Mouse (Mus musculus) urinary bladder, postnatal 25 days (tissue): ENCODE measurements at regions not wholly inside any gene's neighbourhood (a gene's known extent, or its start where the extent isn't known, plus 50 kb on each side); places are given as distances from the start of the nearest gene placed in this dataset.
A peak's percentile ranks its signal among the peaks of the same experiment; 100 is the strongest.
"Not testable (repeated sequence)": the region's sequence is repeated elsewhere in the genome, so short reads cannot be mapped to it uniquely, and the experiment has no call there.

Experiments used
- DNase-seq: peaks from one replicate; pipeline ENCODE4 v3.0.0; 2022; ENCODE audit warnings: low spot score

DNA sequence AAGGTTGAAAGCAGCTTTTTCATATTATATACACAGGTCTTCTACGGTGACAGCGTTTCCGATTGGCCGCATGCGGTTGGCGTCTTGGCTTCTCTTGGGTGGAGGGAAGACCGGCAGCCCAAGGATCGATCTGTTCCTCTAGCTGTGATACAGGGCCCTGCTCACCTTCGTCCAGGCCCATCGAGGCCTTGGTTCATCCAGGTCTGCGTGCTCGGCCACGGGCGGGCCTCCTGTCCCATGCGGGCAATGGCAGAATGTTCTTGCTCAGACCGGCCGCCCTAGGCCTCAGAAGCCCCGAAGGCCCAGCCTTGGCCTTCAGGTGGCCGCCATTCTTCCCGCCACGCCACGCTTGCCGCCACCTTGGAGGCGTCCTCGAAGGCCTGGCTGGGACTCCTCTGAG is 194.4 kb upstream of the Ppp6c start:
- no peak for DNase-seq

DNA sequence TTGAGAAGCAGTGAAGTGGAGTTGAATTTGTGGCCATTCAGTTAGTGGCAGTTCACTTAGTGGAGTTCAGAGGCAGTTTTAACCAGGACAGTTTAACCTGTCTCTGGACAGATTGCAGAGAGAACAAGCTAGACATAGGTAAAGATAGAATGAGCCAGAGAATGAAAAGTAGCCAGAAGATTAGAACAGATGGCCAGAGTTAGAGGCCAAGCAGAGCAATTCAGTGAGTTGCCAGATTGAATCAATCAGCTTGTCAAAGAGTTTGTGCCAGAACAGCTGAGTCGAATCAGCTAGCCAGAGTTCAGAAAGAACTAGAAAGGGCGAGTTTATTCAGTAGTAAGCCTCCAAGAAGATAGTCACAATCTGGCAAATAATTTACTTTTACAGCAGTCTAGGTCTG is 174.1 kb upstream of the Ppp6c start:
- no peak for DNase-seq

DNA sequence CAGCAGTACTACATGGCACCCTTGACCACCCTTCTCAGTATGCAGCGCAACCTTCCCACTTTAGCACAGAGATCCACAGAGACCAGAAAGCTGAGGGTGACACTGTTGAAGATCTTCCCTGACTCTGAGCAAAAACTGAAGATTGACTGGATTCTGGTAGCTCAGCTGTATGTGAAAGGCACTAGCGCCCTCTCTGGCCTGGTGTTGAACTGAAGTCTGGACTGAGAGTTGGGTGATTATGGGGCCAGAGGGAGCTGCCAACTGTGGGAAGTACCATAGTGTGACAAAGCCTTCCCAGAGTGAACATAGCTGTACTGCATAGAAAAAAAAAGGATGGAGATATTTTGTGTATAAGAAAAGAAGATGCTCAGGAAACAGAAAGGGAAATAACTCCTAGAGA is 173.3 kb upstream of the Ppp6c start:
- no peak for DNase-seq

DNA sequence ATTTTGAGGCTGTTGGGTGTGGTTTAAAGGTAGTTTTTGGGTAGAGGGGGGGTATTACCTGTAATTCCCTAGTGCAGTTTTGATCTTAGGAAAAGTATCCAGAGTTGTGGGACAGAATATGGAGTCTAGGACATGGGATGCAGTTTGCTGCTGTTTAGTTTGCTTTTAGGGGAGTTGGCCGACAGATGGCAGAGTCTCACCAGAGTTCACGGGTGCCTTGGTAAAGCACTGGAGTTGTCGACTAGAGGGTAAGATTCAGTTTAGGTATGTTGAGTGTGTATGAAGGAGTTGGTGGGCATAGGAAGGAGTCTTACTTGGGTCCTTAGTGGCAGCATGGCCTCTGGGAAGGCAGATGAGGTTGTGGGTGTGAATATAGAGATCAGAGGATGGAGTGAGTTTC is 168.4 kb upstream of the Ppp6c start:
- DNase-seq, result no peak

DNA sequence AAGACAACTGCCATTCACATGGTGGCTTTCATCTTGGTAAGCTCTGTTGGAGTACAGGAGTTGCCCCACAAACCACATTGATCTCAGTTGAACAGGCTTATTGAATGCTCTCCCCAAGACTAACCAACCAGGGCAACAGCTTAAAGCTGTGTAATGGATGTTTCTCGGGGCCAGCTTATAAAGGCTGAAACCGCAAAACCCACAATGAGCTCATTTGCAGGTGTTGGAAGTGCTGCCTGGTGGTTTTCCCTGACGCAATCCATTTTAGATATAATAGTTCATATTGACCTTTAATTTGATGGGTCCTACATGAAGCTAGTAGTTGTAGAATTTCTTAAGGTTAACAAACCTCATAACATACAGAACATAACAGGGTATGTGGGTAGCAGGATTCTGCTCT is 151.0 kb upstream of the Ppp6c start:
- no peak for DNase-seq

DNA sequence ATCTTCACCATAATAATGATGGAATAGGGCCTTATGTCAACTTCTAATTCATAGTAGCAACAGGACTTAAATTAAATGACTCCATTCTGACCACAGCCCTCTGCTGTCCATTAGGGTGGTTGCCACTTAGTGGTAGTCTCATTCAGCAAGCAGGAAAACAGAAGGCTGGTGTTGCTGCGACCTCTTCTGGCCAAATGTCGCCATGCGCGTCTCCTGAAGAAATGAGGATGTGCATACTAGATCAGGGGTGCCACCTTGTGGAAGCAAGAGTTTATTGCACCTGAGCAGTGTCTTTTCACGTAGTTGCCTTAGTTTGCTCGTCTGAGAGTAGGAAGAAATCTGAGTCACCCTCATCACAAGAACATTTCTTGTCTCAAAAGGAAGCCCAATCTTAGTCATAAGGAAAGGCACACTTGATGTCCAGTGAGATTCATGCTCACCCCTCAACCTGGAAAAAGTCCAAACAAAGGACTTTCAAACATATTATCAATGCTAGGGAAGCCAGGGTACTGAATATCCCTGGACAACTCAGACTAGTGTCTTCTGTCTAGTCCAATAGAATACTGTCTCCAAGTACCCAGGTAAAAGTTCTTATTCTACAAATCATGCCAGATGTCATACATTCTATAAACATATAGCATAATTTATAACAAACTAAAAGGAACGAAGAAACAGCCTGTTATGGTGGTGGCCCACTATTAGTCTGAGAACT is 147.0 kb upstream of the Ppp6c start:
- DNase-seq, result peak; percentile 87

DNA sequence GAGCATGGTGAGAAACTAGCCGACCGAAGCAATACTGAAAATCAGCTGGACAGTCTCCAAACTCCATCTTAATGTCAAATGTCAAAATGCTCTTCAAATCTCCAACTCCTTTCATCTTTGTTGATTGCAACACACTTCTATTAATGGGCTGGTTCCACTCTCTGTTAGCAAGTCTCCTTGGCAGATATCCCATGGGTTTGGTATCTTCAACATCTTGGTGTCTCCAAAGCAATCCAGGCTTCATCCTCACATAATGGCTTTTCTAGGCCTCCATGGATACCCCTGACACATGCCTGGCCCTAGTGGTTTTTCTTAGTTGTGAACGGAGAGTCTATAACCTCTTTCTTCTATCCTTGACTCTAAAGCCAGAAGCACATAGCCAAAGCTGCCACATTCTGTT is 118.0 kb upstream of the Ppp6c start:
- no peak for DNase-seq

DNA sequence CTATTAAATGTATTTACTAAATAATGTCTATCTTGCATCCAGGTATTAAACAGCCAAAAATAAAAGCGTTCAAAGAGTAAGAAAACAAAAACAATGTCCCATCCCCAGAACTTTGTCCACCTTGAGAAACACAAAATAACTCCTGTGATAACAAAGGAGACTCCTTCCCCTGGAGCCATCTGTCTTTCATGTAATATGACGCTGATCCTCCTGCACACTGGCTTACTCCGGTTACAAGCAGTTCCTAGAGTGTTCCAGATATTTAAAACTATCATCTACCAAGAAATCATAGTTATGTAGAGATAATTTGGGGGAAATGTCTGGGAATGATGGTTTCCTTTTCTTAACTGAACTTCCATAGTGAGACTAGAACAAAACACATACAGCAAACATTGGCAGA is 114.2 kb upstream of the Ppp6c start:
- DNase-seq, result no peak

DNA sequence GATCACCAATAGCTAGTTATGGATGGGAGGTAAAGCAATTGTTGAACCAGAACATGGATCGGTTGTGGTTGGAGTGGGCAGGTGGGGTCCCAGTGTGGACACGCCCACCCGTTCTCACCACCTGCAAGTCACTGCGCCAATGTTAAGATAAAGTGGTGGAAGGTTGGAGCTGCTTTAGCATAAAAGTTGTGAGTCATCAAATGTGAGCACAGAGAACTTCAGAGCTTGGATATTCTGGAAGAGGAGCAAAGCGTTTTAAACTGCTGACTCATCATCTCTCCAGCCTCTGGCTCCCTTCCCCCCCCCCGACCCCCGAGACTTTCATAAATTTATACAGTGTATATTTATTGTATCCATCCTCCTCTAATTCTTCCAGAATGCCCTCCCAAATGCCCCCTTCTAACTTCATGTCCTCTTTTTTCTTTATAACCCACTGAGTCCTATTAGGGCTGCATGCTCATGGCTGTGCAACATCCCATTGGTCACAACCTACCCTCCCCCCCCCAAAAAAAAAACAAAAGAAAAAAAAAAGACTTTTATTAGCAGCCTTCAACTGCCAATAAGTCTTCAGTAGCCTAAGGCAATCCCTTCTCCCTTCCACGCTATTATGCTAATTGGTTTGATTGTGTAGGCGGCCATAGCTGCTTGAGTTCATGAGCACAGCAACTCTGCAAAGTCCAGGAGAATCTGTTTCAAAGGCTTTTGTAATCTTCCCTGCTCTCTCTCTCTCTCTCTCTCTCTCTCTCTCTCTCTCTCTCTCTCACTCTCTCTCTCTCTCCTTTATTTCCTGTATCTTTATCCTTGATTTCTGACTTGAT is 112.8 kb upstream of the Ppp6c start:
- no peak for DNase-seq

DNA sequence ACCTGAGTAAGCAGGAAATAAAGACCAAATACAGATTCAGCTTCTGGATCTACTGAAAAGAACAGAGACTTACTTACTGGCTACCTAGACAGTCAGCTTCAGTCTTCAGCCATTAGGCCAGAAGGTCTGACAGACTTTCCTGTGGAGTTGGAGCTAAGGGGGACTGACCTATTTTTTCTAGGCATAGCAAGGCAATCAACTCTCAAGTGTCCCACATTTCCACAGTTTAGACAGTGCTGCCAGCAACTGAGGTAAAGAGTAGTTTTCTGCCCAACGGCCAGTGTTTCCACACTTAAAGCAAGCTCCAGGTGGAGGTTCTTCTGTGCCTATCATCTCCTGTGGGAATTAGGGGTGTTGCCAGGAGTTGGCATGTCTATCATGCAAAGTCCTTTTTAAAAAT is 111.3 kb upstream of the Ppp6c start:
- no peak for DNase-seq

DNA sequence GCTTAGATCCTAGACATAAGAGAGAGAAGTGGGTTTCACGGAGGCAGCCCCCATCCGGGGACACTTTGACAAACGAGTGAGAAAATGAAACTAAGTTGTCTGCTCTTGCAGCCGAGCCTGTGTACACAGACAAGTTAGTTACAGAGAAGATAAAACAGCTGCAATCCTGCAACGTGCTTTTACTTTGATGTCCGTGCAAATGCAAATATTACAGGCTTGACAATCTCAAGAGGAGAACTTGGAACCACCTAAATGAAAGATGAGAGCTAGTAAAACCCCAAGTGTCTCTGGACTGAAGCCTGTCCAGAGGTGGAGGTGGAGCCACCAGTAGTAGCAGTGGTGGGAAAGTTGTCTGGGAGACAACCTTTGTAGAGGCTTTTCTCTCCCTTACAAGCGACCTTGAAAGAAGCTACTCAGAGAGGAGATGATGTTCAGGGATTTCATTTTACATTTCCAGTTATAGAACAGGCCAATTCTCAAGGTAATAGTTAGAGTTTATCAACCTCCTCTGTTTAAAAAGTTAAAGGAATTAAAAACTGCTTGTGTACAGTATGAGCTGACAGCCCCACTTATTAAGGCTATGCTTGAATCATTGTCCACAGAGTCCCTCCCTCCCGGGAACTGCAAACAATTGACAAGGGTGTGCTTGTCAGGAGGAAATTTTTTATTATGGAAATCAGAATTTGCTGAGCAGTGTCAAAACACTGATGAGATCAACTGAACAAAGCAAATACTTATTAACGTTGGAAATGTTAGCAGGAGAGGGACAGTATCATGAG is 99.7 kb upstream of the Ppp6c start:
- no peak for DNase-seq

DNA sequence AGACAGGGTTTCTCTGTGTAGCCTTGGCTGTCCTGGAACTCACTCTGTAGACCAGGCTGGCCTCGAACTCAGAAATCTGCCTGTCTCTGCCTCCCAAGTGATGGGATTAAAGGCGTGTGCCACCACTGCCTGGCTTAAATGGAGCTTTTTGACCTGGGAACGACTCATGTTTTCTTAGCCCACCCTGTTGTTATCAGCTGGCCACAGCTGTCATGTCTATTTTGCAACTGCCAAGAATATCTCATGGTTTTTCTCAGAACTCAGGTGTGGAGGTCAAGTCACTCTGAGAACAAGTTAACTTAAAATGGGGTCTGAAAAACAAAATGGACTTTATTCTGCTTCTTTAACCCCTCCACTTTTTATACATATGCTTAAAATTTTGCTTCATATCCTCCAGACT is 98.9 kb upstream of the Ppp6c start:
- DNase-seq, result not testable (repeated sequence)

DNA sequence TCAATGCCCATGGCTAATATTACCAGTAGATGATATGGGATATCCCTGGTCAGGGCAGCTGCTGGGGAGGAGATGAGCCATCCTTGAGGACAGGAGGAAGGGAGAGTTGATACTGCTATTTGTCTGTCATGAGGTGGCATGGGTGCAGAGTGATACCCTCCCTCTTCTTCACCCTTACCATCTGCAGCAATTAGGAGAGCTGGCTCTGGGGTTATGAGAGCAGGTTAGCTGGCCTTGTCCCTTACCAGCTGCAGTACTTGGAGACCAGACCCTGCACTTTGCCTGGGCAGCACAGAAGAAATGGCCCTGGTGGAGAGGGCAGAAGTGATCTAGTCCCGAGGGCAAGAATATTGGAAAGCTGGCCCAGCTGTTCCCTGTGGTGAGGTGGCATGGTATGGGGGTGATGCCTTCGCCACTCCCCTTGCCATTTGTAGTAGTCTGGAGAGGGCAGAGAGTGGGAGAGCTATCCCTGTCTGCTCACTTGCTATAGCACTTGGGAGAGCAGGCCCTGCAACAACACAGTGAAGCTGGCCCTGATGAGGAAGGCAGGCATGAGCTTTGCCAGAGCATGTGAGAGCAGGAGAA is 73.6 kb upstream of the Ppp6c start:
- DNase-seq, result no peak

DNA sequence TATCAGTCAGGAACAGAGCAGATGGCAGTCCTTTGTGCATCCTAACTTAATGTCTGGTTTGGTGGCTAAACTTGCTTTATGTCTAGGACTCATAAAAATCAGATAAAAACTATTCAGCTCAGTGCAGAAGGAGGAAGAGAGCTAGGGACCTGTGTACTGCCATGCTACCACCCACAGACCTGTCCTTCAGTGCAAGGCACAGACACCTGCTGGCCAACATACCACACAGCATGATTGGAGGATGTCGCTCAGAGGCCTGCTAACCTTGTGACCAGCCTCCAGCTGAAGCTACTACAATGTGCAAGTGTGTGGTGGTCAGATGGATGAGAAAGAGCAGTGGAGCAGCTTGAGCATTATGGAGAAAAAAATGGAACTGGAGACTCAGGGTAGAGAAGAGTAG is 73.0 kb upstream of the Ppp6c start:
- DNase-seq, result no peak

DNA sequence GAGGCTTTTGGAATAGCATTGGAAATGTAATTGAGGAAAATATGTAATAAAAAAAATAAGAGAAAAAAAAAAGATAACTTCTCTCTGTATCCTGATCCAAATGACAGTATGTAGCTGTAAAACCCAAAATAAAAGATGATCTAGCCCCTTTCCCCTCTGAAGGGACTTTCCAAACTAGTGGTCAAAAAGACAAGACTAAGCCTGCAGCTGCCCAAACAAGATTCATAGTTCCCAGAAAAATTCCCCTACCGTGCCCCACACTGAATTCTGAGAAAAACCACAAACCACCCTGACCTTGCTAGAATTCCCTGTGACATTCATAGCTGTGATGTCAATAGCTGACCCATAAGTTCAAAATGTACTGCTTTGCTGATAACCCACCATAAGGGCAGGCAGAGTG is 69.2 kb upstream of the Ppp6c start:
- DNase-seq, result no peak

DNA sequence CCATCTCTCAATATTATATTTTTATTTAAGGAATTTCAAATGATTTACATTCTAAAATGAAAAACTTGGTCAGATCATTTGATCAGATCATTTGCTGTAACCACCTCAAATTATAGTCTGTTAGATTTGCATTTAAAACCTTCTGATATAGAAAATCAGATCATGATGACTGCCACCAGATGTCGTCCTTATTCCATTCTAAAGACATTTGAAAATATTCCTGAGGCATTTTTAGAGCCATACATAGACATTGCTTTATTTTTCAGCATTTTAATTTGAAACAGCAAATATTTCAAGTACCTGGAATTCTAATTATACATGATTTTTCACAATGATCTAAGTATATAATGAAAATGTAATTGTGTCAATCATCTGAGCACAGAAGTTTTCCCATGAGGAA is 52.0 kb upstream of the Ppp6c start:
- no peak for DNase-seq
